Mouse (Mus musculus) cerebellum, adult 2 months (tissue): ENCODE measurements around the gene Jmjd7. TPM values are rescaled to one million over a fixed set of nuclear protein-coding genes. Genes with fewer than 3 reads are reported as not detected.
A peak's percentile ranks its signal among the peaks of the same experiment; 100 is the strongest.

Experiments
- DNase-seq, 2 experiments: peaks; one replicate each; pipeline ENCODE4 v3.0.0; 2021
- H3K27ac ChIP-seq: fragments of 200-500 bp; 2 replicates; pipeline ENCODE4 v1.5.1; 2012; ENCODE audit warnings: low read length, control low read depth, inconsistent platforms; ENCODE audit not compliant: insufficient read depth
- H3K27me3 ChIP-seq: fragments of 200-500 bp; 2 replicates; pipeline ENCODE4 v1.6.1; 2012; ENCODE audit warnings: inconsistent platforms, mild to moderate bottlenecking, low read length, moderate library complexity; ENCODE audit not compliant: control insufficient read depth, insufficient read depth
- H3K4me1 ChIP-seq: fragments of 200-500 bp; 2 replicates; pipeline ENCODE4 v1.6.1; 2011; ENCODE audit warnings: low read length; ENCODE audit not compliant: control insufficient read depth, insufficient read depth
- H3K4me3 ChIP-seq: fragments of 200-500 bp; replicated peaks from 2 replicates; pipeline ENCODE3; 2011; ENCODE audit warnings: mild to moderate bottlenecking, low read depth, low read length, control low read depth; ENCODE audit not compliant: insufficient read depth
- CTCF ChIP-seq: fragments of 200-500 bp; IDR thresholded peaks from 2 replicates; pipeline ENCODE4 v1.5.1; 2011; ENCODE audit warnings: low read depth, mild to moderate bottlenecking, control low read depth, low read length, moderate library complexity, borderline replicate concordance; ENCODE audit not compliant: insufficient read depth
- POLR2A ChIP-seq: fragments of 200-500 bp; IDR thresholded peaks from 2 replicates; pipeline ENCODE4 v1.6.1; 2011; ENCODE audit warnings: low read length, control low read depth, borderline replicate concordance; ENCODE audit not compliant: insufficient read depth
- WGBS: fragments of 180-500 bp; shearing (Covaris S2); methylation state at CpG from one replicate; pipeline ENCODE4 v1.1.7; 2018; 5-methylcytosine and 5-hydroxymethylcytosine counted together
- polyA plus RNA-seq: library from polyadenylated mRNA; depleted of rRNA; stranded (reverse); fragments of >200 nt; gene quantifications from 2 replicates; pipeline ENCODE4 v1.2.3, GENCODE M21; 2012; rRNA removed

The Jmjd7 gene
- polyA plus RNA-seq, 1 experiment: 11.2 TPM

GRCm38 (mm10) chr2:120062248-120062647 lies 35.0 kb downstream of the Jmjd7 start:
- Histone ChIP-seq H3K27ac (no peak overlapping the region), H3K4me3 (no peak overlapping the region), H3K4me1 (0 out of 2 replicates have a peak, but pooled peaks cover 5% of the 10 kb centered on the region), H3K27me3 (no peaks in the 10 kb centered on the region)
- 13% methylated on average over 8 of the region's 8 CpGs for WGBS
- TF ChIP-seq POLR2A: no peak
- no peak for TF ChIP-seq CTCF
- no peak for DNase-seq

- H3K27me3 ChIP-seq: no peaks in the 10 kb centered on the region
- TF ChIP-seq CTCF: no peak
- TF ChIP-seq POLR2A: no peak
- DNase-seq: no peak
- no peak overlapping the region for H3K4me3 ChIP-seq
- H3K4me1 ChIP-seq: 0 out of 2 replicates have a peak, but pooled peaks cover 5% of the 10 kb centered on the region
- 88% methylated on average over 6 of the region's 6 CpGs for WGBS
- H3K27ac ChIP-seq: no peak overlapping the region
Measured at GRCm38 (mm10) chr2:120064639-120065038, 37.4 kb downstream of the Jmjd7 start.

GRCm38 (mm10) chr2:120065243-120065642 lies 38.0 kb downstream of the Jmjd7 start:
- TF ChIP-seq POLR2A (no peak), CTCF (no peak)
- DNase-seq: no peak
- WGBS: 96% methylated on average over 10 of the region's 10 CpGs
- Histone ChIP-seq H3K27me3 (no peaks in the 10 kb centered on the region), H3K27ac (no peak overlapping the region), H3K4me1 (0 out of 2 replicates have a peak, but pooled peaks cover 5% of the 10 kb centered on the region), H3K4me3 (no peak overlapping the region)

GRCm38 (mm10) chr2:120066224-120066623 lies 38.9 kb downstream of the Jmjd7 start:
- DNase-seq: no peak
- WGBS: 42% methylated on average over 3 of the region's 3 CpGs
- TF ChIP-seq CTCF (no peak), POLR2A (no peak)
- Histone ChIP-seq H3K4me3 (no peak overlapping the region), H3K27ac (no peak overlapping the region), H3K4me1 (0 out of 2 replicates have a peak, but pooled peaks cover 5% of the 10 kb centered on the region), H3K27me3 (no peaks in the 10 kb centered on the region)

- H3K27me3 ChIP-seq: no peaks in the 10 kb centered on the region
- H3K4me3 ChIP-seq: no peak overlapping the region
- H3K27ac ChIP-seq: no peak overlapping the region
- DNase-seq: peak; percentile 46 to 50
- TF ChIP-seq CTCF (peak; percentile 80), POLR2A (no peak)
- no peaks in the 10 kb centered on the region for H3K4me1 ChIP-seq
- WGBS: 49% methylated on average over 16 of the region's 16 CpGs
Measured at GRCm38 (mm10) chr2:120068555-120069465, 41.5 kb downstream of the Jmjd7 start.

- no peaks in the 10 kb centered on the region for H3K4me1 ChIP-seq
- H3K27me3 ChIP-seq: no peaks in the 10 kb centered on the region
- no peak for TF ChIP-seq POLR2A
- TF ChIP-seq CTCF: no peak
- DNase-seq: no peak
- no peak overlapping the region for H3K4me3 ChIP-seq
- 57% methylated on average over 8 of the region's 8 CpGs for WGBS
- H3K27ac ChIP-seq: no peak overlapping the region
Measured at GRCm38 (mm10) chr2:120069466-120069990, 42.2 kb downstream of the Jmjd7 start.

GRCm38 (mm10) chr2:120074096-120074495 lies 46.8 kb downstream of the Jmjd7 start:
- H3K4me1 ChIP-seq: 0 out of 2 replicates have a peak, but pooled peaks cover 3% of the 10 kb centered on the region

GRCm38 (mm10) chr2:120076076-120076705 lies 48.9 kb downstream of the Jmjd7 start:
- 2% methylated on average over 36 of the region's 36 CpGs for WGBS
- Histone ChIP-seq H3K4me3 (peak overlapping the region; percentile 60), H3K27ac (no peak overlapping the region), H3K4me1 (0 out of 2 replicates have a peak, but pooled peaks cover 3% of the 10 kb centered on the region), H3K27me3 (no peaks in the 10 kb centered on the region)
- TF ChIP-seq CTCF (peak; percentile 66), POLR2A (no peak)
- peak; percentile 77 for DNase-seq

More at GRCm38 (mm10) chr2:120074096-120074495, 46.8 kb downstream of the Jmjd7 start:
- H3K4me3 ChIP-seq: no peak overlapping the region
- H3K27me3 ChIP-seq: no peaks in the 10 kb centered on the region
- no peak overlapping the region for H3K27ac ChIP-seq
- TF ChIP-seq CTCF: no peak
- no peak for TF ChIP-seq POLR2A
- WGBS: 59% methylated on average over 4 of the region's 4 CpGs
- DNase-seq: peak; percentile 18 to 42

Other genes with a start within 250 kb of the Jmjd7 start
- gene Rpap1, start 239.9 kb upstream of the Jmjd7 start, polyA plus RNA-seq: 15.9 and 17.5 TPM in 2 replicates
- 150 and 154 TPM in 2 replicates for gene Tyro3, start 229.8 kb upstream of the Jmjd7 start, polyA plus RNA-seq
- gene Mga, start 130.3 kb upstream of the Jmjd7 start, polyA plus RNA-seq: 22.8 and 24.9 TPM in 2 replicates
- 37.6 and 42.2 TPM in 2 replicates for gene Mapkbp1, start 54.8 kb upstream of the Jmjd7 start, polyA plus RNA-seq
- gene Gm28042, start within 50 bp of the Jmjd7 start, polyA plus RNA-seq: 9.0 and 10.8 TPM in 2 replicates
- 12.9 and 16.9 TPM in 2 replicates for gene Pla2g4b, start 5.9 kb downstream of the Jmjd7 start, polyA plus RNA-seq
- 13.2 and 14.3 TPM in 2 replicates for gene Ehd4, start 127.1 kb downstream of the Jmjd7 start, polyA plus RNA-seq
- 9.5 and 9.7 TPM in 2 replicates for gene Pla2g4e, start 217.9 kb downstream of the Jmjd7 start, polyA plus RNA-seq